Mouse (Mus musculus) embryonic facial prominence, embryonic 10.5 days (tissue): ENCODE measurements at regions not wholly inside any gene's neighbourhood (a gene's known extent, or its start where the extent isn't known, plus 50 kb on each side); places are given as distances from the start of the nearest gene placed in this dataset.

Experiments used
- DNase-seq: peaks from one replicate; pipeline ENCODE4 v3.0.0-alpha.2; 2017; ENCODE audit warnings: low spot score
- H3K27ac ChIP-seq: fragments of 300-500 bp; sonication (generic); replicated peaks from 2 replicates; pipeline ENCODE4 v1.5.1; 2016; ENCODE audit warnings: mild to moderate bottlenecking
- H3K27me3 ChIP-seq: fragments of 300-500 bp; sonication (generic); replicated peaks from 2 replicates; pipeline ENCODE4 v1.6.1; 2016; ENCODE audit warnings: low read depth, mild to moderate bottlenecking; ENCODE audit not compliant: poor library complexity, severe bottlenecking
- H3K36me3 ChIP-seq: fragments of 300-500 bp; sonication (generic); replicated peaks from 2 replicates; pipeline ENCODE4 v1.6.1; 2016; ENCODE audit warnings: mild to moderate bottlenecking, moderate library complexity
- H3K4me1 ChIP-seq: fragments of 300-500 bp; sonication (generic); 2 replicates; pipeline ENCODE4 v1.6.1; 2016
- H3K4me3 ChIP-seq: fragments of 300-500 bp; sonication (generic); 2 replicates; pipeline ENCODE4 v1.5.1; 2016; ENCODE audit warnings: mild to moderate bottlenecking, moderate library complexity
- H3K9me3 ChIP-seq: fragments of 300-500 bp; sonication (generic); 2 replicates; pipeline ENCODE4 v1.6.1; 2016; ENCODE audit warnings: mild to moderate bottlenecking
- WGBS: fragments of 180-500 bp; shearing (Covaris S2); methylation state at CpG from one replicate; pipeline ENCODE4 v1.1.7; 2016; 5-methylcytosine and 5-hydroxymethylcytosine counted together

- H3K27ac ChIP-seq, result no peak overlapping the region
- no peaks in the 10 kb centered on the region for H3K36me3 ChIP-seq
- WGBS, result 70% methylated on average over 6 of the region's 6 CpGs
Observed at GRCm38 (mm10) chr9:69900871-69901270, 88.4 kb upstream of the Bnip2 start.

DNA sequence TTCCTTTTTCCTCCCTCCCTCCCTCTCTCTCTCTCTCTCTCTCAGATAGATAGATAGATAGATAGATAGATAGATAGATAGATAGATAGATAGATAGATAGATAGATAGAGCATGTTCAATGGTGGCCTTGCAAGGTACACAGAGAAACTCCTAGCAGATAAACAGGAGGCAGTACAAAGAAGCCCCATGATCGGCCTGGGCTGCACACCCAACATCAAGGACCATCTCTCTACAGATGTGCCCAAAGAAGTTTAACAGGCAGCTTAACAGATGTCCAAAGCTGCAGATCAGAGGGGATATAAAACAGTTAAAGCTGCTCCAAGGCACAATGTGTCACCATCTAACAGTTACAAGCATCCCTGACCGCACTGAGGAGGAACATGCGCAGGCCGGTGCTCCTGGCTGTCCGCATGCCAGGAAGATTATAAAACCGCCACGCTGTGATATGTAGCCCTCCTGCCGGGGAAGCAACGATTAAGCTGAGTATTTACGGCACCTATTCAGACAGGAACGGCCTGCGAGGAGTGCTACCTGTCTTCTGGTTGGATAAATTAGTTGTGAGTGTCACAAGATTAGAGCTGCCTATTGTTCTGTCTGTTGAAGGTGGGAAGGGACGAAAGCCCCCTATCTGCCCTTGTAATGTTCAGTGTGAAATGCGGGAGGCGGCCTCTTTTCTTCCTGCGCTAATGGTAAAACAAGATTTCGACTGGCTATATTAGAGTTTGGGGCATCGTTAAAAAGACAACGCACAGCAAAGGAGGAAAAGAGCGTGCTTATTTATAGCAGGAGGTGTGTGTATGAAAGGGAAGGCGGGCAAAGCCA is 81.9 kb upstream of the Bnip2 start:
- Histone ChIP-seq H3K4me3 (no peak overlapping the region), H3K9me3 (no peaks in the 10 kb centered on the region), H3K27ac (no peak overlapping the region), H3K27me3 (peaks cover 25% of the 10 kb centered on the region), H3K36me3 (no peaks in the 10 kb centered on the region), H3K4me1 (0 out of 2 replicates have a peak, but pooled peaks cover 5% of the 10 kb centered on the region)
- 44% methylated on average over 21 of the region's 21 CpGs for WGBS
- no peak for DNase-seq

More at GRCm38 (mm10) chr9:69900871-69901270, 88.4 kb upstream of the Bnip2 start:
- H3K4me3 ChIP-seq, result no peak overlapping the region
- no peak for DNase-seq
- no peaks in the 10 kb centered on the region for H3K9me3 ChIP-seq
- peaks cover 20% of the 10 kb centered on the region for H3K4me1 ChIP-seq
- H3K27me3 ChIP-seq, result peaks cover 26% of the 10 kb centered on the region; the same call in 1 of the 2 replicates

DNA sequence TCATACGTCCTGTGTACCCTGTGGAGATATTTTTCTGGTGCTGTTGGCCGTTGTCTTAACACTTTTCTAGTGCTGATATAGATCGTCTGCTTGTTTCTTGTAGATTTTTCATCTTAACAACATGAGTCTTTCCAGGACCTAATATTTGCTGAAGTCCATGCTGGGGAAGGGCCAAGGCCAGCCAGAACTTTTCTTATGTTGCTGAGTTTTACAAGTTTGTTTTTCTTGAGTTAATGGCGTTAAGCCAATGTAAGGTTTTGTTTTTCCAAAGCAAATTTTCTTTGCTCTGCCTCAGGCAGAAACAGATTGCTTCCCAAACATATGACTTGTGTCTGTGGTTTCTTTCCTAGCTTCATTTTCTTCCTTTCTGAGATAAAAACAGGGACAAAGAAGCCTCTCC is 78.6 kb upstream of the Bnip2 start:
- Histone ChIP-seq H3K27ac (no peak overlapping the region), H3K36me3 (no peaks in the 10 kb centered on the region), H3K27me3 (peaks cover 25% of the 10 kb centered on the region), H3K4me1 (0 out of 2 replicates have a peak, but pooled peaks cover 5% of the 10 kb centered on the region), H3K4me3 (no peak overlapping the region), H3K9me3 (no peaks in the 10 kb centered on the region)
- DNase-seq, result no peak
- 77% methylated on average over 4 of the region's 4 CpGs for WGBS

GRCm38 (mm10) chr9:69928126-69928525 is 61.1 kb upstream of the Bnip2 start:
- Histone ChIP-seq H3K27me3 (no peaks in the 10 kb centered on the region), H3K27ac (no peak overlapping the region), H3K4me3 (no peak overlapping the region), H3K4me1 (peaks cover 8% of the 10 kb centered on the region; the same call in 1 of the 2 replicates), H3K9me3 (no peaks in the 10 kb centered on the region), H3K36me3 (no peaks in the 10 kb centered on the region)
- DNase-seq, result no peak
- 79% methylated on average over 2 of the region's 2 CpGs for WGBS

GRCm38 (mm10) chr9:69937863-69938262 is 51.4 kb upstream of the Bnip2 start:
- 83% methylated on average over 3 of the region's 3 CpGs for WGBS

More at GRCm38 (mm10) chr9:69937863-69938262, 51.4 kb upstream of the Bnip2 start:
- no peaks in the 10 kb centered on the region for H3K27me3 ChIP-seq
- no peaks in the 10 kb centered on the region for H3K4me1 ChIP-seq
- no peak overlapping the region for H3K4me3 ChIP-seq
- no peaks in the 10 kb centered on the region for H3K36me3 ChIP-seq
- no peak for DNase-seq
- H3K27ac ChIP-seq, result no peak overlapping the region
- H3K9me3 ChIP-seq, result no peaks in the 10 kb centered on the region
